Mouse (Mus musculus) spleen, postnatal 10 days (tissue): ENCODE data around the gene Tnfrsf9.

Source experiments
- DNase-seq, 2 experiments: peaks; one replicate each; pipeline ENCODE4 v3.0.0; 2021 to 2022; ENCODE audit warnings: low spot score in 2 of 2

Gene Tnfrsf9

GRCm38 (mm10) chr4:150894718-150895501, 19.5 kb upstream of the Tnfrsf9 start:
- no peak for DNase-seq

GRCm38 (mm10) chr4:150896896-150897624, 17.3 kb upstream of the Tnfrsf9 start:
- DNase-seq = no peak

- DNase-seq = peak; percentile 50 to 72
Observed at GRCm38 (mm10) chr4:150898716-150899365, 15.5 kb upstream of the Tnfrsf9 start.

- no peak for DNase-seq
Observed at GRCm38 (mm10) chr4:150900486-150900885, 13.9 kb upstream of the Tnfrsf9 start.

- peak; percentile 64 to 87 for DNase-seq
Observed at GRCm38 (mm10) chr4:150901651-150902050, 12.7 kb upstream of the Tnfrsf9 start.

- no peak for DNase-seq
Observed at GRCm38 (mm10) chr4:150902062-150902461, 12.3 kb upstream of the Tnfrsf9 start.

- DNase-seq = no peak
Observed at GRCm38 (mm10) chr4:150903091-150903742, 11.1 kb upstream of the Tnfrsf9 start.

- DNase-seq = no peak
Observed at GRCm38 (mm10) chr4:150907099-150907498, 7.3 kb upstream of the Tnfrsf9 start.

GRCm38 (mm10) chr4:150908512-150908911, 5.8 kb upstream of the Tnfrsf9 start:
- DNase-seq = peak in 1 of 2 experiments; percentile 55

- peak; percentile 97 to 99 for DNase-seq
Observed at GRCm38 (mm10) chr4:150909451-150910156, 4.8 kb upstream of the Tnfrsf9 start.

- no peak for DNase-seq
Observed at GRCm38 (mm10) chr4:150910164-150910951, 4.0 kb upstream of the Tnfrsf9 start.

GRCm38 (mm10) chr4:150913743-150914142, 619 bp upstream of the Tnfrsf9 start:
- DNase-seq = no peak

GRCm38 (mm10) chr4:150915181-150915906, 982 bp downstream of the Tnfrsf9 start:
- DNase-seq = no peak

- DNase-seq = no peak
Observed at GRCm38 (mm10) chr4:150917336-150918027, 3.1 kb downstream of the Tnfrsf9 start.

- no peak for DNase-seq
Observed at GRCm38 (mm10) chr4:150921206-150921605, 6.8 kb downstream of the Tnfrsf9 start.

GRCm38 (mm10) chr4:150924308-150924707, 9.9 kb downstream of the Tnfrsf9 start:
- DNase-seq = no peak

- no peak for DNase-seq
Observed at GRCm38 (mm10) chr4:150924936-150925335, 10.6 kb downstream of the Tnfrsf9 start.

GRCm38 (mm10) chr4:150925923-150926322, 11.6 kb downstream of the Tnfrsf9 start:
- peak in 1 of 2 experiments; percentile 45 for DNase-seq
